Mouse (Mus musculus) kidney, embryonic 14.5 days (tissue): ENCODE data around the gene Pga5. TPM values are rescaled to one million over a fixed set of nuclear protein-coding genes. Genes with fewer than 3 reads are reported as not detected.

ENCODE experiments used
- ATAC-seq: fragments of 200-750 bp; cut with Nextera tagmentation; 2 replicates; pipeline ENCODE4 v1.8.0; 2017; ENCODE audit warnings: moderate number of reproducible peaks, mild to moderate bottlenecking, moderate TSS enrichment, moderate library complexity; ENCODE audit not compliant: low FRiP score, low TSS enrichment
- H3K27ac ChIP-seq: fragments of 300-500 bp; sonication (generic); 2 replicates; pipeline ENCODE4 v1.5.1; 2014; ENCODE audit warnings: low read depth, mild to moderate bottlenecking, low read length, moderate library complexity, mixed read lengths
- H3K27me3 ChIP-seq: fragments of 300-500 bp; sonication (generic); 2 replicates; pipeline ENCODE4 v1.6.1; 2014; ENCODE audit warnings: mild to moderate bottlenecking, low read length; ENCODE audit not compliant: control insufficient read depth, insufficient read depth
- H3K36me3 ChIP-seq: fragments of 300-500 bp; sonication (generic); 2 replicates; pipeline ENCODE4 v1.6.1; 2014; ENCODE audit warnings: low read length, mixed read lengths; ENCODE audit not compliant: control insufficient read depth, insufficient read depth
- H3K4me1 ChIP-seq: fragments of 300-500 bp; sonication (generic); 2 replicates; pipeline ENCODE4 v1.6.1; 2014; ENCODE audit warnings: low read length, mixed read lengths; ENCODE audit not compliant: control insufficient read depth, insufficient read depth
- H3K4me2 ChIP-seq: fragments of 300-500 bp; sonication (generic); replicated peaks from 2 replicates; pipeline ENCODE4 v1.6.1; 2014; ENCODE audit warnings: low read depth, mild to moderate bottlenecking, low read length
- H3K4me3 ChIP-seq: fragments of 300-500 bp; sonication (generic); 2 replicates; pipeline ENCODE4 v1.5.1; 2014; ENCODE audit warnings: mild to moderate bottlenecking, low read length
- H3K9ac ChIP-seq: fragments of 300-500 bp; sonication (generic); 2 replicates; pipeline ENCODE4 v1.6.1; 2014; ENCODE audit warnings: low read depth, mild to moderate bottlenecking, low read length, moderate library complexity
- H3K9me3 ChIP-seq: fragments of 300-500 bp; sonication (generic); 2 replicates; pipeline ENCODE4 v1.6.1; 2016; ENCODE audit warnings: low read length; ENCODE audit not compliant: control insufficient read depth
- WGBS: fragments of 180-500 bp; shearing (Covaris S2); extraction: QIAGEN DNeasy Blood & Tissue Kit; methylation state at CpG from one replicate; pipeline ENCODE4 v1.1.7; 2014; 5-methylcytosine and 5-hydroxymethylcytosine counted together
- polyA plus RNA-seq: library from polyadenylated mRNA; unstranded; fragments of >200 nt; fragmentation: Nextera tagmentation; extraction: Ambion mirVana; gene quantifications from 2 replicates; pipeline ENCODE4 v1.2.1, GENCODE M21; 2014

Gene Pga5
- polyA plus RNA-seq, 1 experiment from 2014 or later = not detected

DNA sequence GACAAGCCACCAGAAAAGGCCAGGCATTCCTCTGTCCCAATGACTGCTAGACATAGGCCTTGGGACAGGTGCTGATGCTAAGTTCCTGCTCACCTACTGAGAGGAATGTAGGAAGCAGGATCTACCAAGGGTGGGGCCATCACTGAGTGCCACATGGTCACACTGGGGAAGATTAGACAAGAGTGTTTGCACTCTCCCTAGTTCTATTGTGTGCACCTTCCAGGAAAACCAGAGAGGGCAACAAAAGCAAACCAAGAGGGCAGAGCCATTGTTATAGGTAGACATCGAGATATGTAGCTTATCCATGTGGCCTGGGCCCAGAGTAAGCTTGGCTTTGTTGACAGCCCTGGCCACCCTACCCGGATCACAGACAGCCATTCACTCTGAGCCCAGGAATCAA lies 7.9 kb upstream of the Pga5 start:
- no peak overlapping the region for H3K4me2 ChIP-seq
- H3K9ac ChIP-seq = no peak overlapping the region
- H3K27me3 ChIP-seq = no peaks in the 10 kb centered on the region
- H3K36me3 ChIP-seq = no peaks in the 10 kb centered on the region
- 86% methylated on average over 2 of the region's 2 CpGs for WGBS
- no peak for ATAC-seq
- H3K27ac ChIP-seq = no peak overlapping the region
- H3K9me3 ChIP-seq = no peaks in the 10 kb centered on the region
- H3K4me1 ChIP-seq = peaks cover 11% of the 10 kb centered on the region
- no peak overlapping the region for H3K4me3 ChIP-seq

DNA sequence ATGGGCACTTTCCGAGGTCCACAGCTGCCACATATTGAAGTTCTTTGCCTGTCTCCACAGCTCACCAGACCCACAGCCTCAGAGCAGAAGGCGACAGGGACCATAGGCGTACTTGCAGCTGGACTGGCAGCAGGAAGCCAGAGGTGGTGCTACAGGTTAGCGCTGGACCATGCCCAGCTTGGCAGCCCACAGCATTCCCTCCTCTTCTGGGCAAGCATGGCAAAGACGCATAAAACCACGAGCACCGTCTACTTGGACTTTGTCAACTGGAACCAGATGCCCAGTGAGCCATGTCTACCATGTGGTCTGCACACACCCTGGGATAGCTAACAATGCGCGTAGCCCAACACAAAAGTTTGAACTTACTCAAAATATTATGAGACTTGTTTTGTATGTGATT lies 7.2 kb upstream of the Pga5 start:
- H3K4me3 ChIP-seq = no peak overlapping the region
- H3K4me1 ChIP-seq = peaks cover 8% of the 10 kb centered on the region
- H3K9me3 ChIP-seq = no peaks in the 10 kb centered on the region
- H3K36me3 ChIP-seq = no peaks in the 10 kb centered on the region
- H3K27ac ChIP-seq = no peak overlapping the region
- H3K9ac ChIP-seq = no peak overlapping the region
- no peak overlapping the region for H3K4me2 ChIP-seq
- no peak for ATAC-seq
- 76% methylated on average over 9 of the region's 9 CpGs for WGBS
- no peaks in the 10 kb centered on the region for H3K27me3 ChIP-seq

DNA sequence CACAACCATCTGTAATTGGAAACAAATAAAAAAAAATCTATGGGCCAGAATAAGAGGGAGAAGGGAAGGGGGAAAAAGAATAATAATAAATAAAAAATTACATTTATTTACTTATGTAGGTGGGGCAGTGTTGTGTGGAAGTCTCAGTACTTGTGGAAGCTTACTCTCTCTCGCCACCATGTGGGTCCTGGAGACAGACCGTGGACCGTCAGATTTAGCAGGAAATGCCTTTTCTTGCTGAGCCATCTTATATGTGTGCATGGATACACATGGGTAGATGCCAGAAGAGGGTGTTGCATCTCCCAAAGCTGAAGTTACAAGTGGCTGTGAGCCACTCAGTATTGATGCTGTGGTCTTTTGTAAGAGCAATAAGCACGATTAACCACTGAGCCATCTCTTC lies 3.7 kb upstream of the Pga5 start:
- no peak overlapping the region for H3K4me2 ChIP-seq
- 57% methylated on average over 4 of the region's 4 CpGs for WGBS
- no peak overlapping the region for H3K9ac ChIP-seq
- no peak overlapping the region for H3K4me3 ChIP-seq
- ATAC-seq = no peak
- no peaks in the 10 kb centered on the region for H3K27me3 ChIP-seq
- no peaks in the 10 kb centered on the region for H3K4me1 ChIP-seq
- no peaks in the 10 kb centered on the region for H3K36me3 ChIP-seq
- H3K27ac ChIP-seq = no peak overlapping the region
- H3K9me3 ChIP-seq = no peaks in the 10 kb centered on the region

DNA sequence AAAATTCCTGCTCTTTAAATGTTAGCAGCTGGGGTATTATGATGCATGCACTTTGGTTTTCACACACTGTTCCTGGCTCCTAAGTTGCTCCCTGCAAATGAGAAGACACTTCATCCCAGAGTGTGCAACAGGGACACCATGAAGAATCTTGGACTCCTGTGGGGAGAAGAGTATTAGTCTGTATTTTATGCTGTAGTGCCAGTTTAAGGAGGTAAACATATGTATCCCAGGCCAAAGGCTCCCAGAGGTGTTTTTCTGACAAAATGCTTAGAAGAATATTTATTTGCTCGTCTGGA lies 849 bp upstream of the Pga5 start:
- 70% methylated on average over 1 of the region's 1 CpGs for WGBS

DNA sequence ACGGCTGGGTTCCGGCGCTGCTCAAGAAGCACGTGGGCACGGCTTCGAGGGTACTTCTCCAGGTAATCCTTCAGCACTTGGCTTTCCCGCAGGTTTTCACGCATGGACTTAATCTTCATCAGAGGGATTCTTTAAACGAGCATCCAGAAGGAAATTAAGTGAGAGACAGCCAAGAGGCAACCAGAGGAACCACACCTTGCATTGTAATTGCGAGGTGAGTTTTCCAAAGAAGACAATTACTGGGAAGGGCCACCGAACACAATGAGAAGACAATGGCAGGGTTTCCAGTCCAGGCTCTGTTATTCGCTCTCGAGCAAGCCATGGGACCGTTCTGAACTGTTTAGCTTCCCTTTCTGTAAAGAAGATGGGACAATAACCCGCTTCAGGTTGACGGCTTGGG lies 1.2 kb downstream of the Pga5 start:
- Histone ChIP-seq H3K4me1 (no peaks in the 10 kb centered on the region), H3K4me3 (no peak overlapping the region), H3K36me3 (no peaks in the 10 kb centered on the region), H3K27me3 (no peaks in the 10 kb centered on the region), H3K9ac (no peak overlapping the region), H3K4me2 (no peak overlapping the region), H3K27ac (no peak overlapping the region), H3K9me3 (no peaks in the 10 kb centered on the region)
- WGBS = 86% methylated on average over 16 of the region's 16 CpGs
- no peak for ATAC-seq

More for the DNA sequence above, 849 bp upstream of the Pga5 start:
- H3K4me1 ChIP-seq = no peaks in the 10 kb centered on the region
- no peak overlapping the region for H3K4me3 ChIP-seq
- H3K36me3 ChIP-seq = no peaks in the 10 kb centered on the region
- H3K27ac ChIP-seq = no peak overlapping the region
- no peaks in the 10 kb centered on the region for H3K27me3 ChIP-seq
- no peak overlapping the region for H3K9ac ChIP-seq
- no peaks in the 10 kb centered on the region for H3K9me3 ChIP-seq
- no peak overlapping the region for H3K4me2 ChIP-seq
- no peak for ATAC-seq

DNA sequence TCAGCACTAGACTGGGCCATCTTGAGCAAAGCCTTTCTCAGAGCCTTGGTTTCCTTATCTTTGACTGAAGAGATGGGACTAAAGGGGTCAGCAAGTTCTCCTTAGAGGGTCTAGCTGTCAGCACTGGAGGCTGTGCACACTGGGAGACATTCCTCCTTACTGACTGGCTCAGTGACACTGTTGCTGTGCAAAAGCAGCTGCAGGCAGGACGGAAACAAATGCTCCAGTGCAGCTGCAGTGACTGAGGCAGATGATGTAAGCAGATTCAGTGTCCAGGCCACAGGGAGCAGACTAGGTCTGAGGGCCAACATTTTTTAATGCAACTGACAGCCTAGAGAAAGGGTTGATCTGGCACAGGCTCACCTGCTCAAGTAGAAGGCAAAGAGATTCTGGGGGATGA lies 4.6 kb downstream of the Pga5 start:
- H3K4me1 ChIP-seq = no peaks in the 10 kb centered on the region
- no peak for ATAC-seq
- no peaks in the 10 kb centered on the region for H3K9me3 ChIP-seq
- 54% methylated on average over 1 of the region's 1 CpGs for WGBS
- H3K27me3 ChIP-seq = no peaks in the 10 kb centered on the region
- no peak overlapping the region for H3K4me2 ChIP-seq
- no peaks in the 10 kb centered on the region for H3K36me3 ChIP-seq
- H3K9ac ChIP-seq = no peak overlapping the region
- H3K27ac ChIP-seq = no peak overlapping the region
- H3K4me3 ChIP-seq = no peak overlapping the region

DNA sequence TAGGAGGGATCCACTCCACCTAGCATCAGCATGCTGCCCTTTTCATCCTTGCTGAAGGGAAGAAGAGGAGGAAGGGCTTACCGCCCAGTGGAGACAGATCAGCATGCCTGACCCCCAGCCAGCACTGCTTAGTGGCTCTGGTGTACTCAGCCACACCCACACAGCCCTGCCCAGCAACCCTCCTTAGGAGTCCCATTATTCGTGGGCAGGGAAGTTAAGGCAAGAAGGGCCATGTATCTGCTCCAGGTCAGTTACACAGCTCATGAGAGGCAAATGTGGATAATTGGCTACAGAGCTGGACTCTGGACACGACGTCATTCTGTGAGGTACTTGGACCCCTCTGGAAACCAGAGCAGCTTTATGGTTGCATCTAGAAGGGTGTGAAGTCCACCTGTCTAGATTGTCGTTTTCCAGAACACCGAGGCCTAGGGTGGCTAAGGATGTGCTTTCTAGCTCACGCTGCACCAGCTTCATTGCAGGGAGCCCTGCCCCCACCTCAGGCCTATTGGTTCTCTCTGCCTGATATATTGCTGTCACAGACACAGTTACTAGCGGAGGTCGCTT lies 5.9 kb downstream of the Pga5 start:
- no peaks in the 10 kb centered on the region for H3K27me3 ChIP-seq
- no peak overlapping the region for H3K9ac ChIP-seq
- H3K9me3 ChIP-seq = no peaks in the 10 kb centered on the region
- H3K4me3 ChIP-seq = no peak overlapping the region
- H3K4me1 ChIP-seq = no peaks in the 10 kb centered on the region
- no peak overlapping the region for H3K4me2 ChIP-seq
- H3K27ac ChIP-seq = no peak overlapping the region
- WGBS = 52% methylated on average over 9 of the region's 9 CpGs
- ATAC-seq = no peak
- no peaks in the 10 kb centered on the region for H3K36me3 ChIP-seq

DNA sequence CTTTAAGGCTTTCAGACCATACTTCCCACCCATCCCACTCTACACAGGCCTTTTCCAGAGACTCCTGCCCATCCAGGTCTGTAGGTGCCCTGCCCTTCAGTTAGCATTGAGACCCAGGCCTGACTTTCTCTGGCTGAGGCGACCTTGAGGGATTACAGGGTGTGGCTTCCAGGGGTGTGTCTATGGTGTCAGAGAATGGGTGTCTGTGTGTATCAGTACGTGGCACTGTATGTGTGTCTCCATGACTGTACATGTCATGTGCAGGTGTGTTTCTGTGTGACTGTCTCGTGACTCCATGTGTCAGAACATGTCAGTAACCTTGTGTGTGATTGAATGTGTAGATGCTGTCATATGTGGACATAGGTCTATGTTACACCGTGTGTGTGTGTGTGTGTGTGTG lies 6.6 kb downstream of the Pga5 start:
- Histone ChIP-seq H3K4me2 (no peak overlapping the region), H3K9ac (no peak overlapping the region), H3K36me3 (no peaks in the 10 kb centered on the region), H3K27ac (no peak overlapping the region), H3K4me3 (no peak overlapping the region), H3K4me1 (no peaks in the 10 kb centered on the region), H3K27me3 (no peaks in the 10 kb centered on the region), H3K9me3 (no peaks in the 10 kb centered on the region)
- 88% methylated on average over 4 of the region's 4 CpGs for WGBS
- ATAC-seq = no peak

DNA sequence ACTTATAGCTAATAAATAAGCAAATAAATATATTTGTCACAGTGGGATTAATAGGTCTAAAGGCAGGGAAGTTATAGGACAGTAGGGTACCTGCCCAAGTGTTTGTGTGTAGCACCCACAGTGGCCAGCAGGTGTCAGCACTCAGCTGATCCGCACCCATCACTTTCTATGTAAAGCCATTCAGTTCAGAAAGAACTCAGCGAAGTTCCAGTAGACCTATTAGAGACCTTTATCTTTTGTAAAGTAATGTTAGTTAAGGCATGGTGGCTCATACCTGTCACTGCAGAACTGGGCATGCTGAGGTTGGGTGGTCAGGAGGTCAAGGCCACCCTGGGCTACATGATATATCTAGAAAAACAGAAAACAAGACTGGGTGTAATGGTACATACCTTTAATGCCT lies 12.4 kb downstream of the Pga5 start:
- H3K4me3 ChIP-seq = no peak overlapping the region
- H3K9me3 ChIP-seq = no peaks in the 10 kb centered on the region
- H3K36me3 ChIP-seq = no peaks in the 10 kb centered on the region
- H3K27ac ChIP-seq = no peak overlapping the region
- no peak overlapping the region for H3K4me2 ChIP-seq
- no peaks in the 10 kb centered on the region for H3K27me3 ChIP-seq
- no peak overlapping the region for H3K9ac ChIP-seq
- 18% methylated on average over 2 of the region's 2 CpGs for WGBS
- peak; percentile 83; the same call in 1 of the 2 replicates for ATAC-seq
- H3K4me1 ChIP-seq = no peaks in the 10 kb centered on the region

DNA sequence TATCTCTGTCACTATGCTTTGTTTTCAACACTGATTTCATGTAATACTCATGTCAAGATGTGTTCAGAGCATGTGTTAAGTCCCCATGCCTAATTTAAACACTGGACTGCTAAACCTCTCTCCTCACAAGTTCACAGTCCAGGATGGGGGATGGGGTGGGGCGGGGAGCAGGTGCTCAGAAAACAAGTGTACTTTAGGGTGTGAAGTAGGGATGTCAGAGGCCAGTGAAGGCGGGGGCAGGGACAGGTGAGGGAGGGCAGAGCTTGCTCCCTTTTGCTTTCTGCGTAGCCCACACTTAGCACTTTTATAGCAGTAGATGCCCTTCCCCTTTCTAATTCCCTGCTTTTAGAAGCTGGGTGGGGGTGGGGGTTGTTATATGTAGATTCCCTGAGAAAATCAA lies 12.8 kb downstream of the Pga5 start:
- H3K27ac ChIP-seq = no peak overlapping the region
- no peaks in the 10 kb centered on the region for H3K36me3 ChIP-seq
- H3K4me3 ChIP-seq = no peak overlapping the region
- H3K9me3 ChIP-seq = no peaks in the 10 kb centered on the region
- H3K9ac ChIP-seq = no peak overlapping the region
- H3K4me1 ChIP-seq = no peaks in the 10 kb centered on the region
- 62% methylated on average over 3 of the region's 3 CpGs for WGBS
- no peaks in the 10 kb centered on the region for H3K27me3 ChIP-seq
- H3K4me2 ChIP-seq = no peak overlapping the region
- no peak for ATAC-seq
